Mouse (Mus musculus): ENCODE results near the gene Hsf5. TPM values are rescaled to one million over a fixed set of nuclear protein-coding genes. Genes with fewer than 3 reads are reported as not detected.

The Hsf5 gene
- polyA plus RNA-seq, 1 experiment from 2014 or later: 0.31 TPM

DNA sequence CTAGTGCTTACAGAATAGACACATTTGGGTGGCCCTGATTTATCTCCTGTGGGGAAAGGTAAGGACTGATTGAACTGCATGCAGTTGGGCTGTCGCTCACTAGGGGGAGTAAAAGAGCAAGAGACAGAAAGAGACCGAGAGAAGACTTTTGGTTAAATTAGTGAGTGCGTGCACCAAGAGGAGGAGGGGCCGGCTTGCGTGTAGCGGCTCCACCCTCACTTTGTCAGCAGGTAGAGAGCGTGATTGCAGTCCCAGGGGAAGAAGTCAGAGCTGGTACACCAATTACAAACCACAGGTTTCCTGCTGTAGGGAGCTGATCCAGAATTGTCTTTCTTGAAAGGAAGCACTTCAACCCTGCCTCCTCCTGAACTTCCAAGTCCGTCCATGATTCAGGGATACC lies 45.4 kb downstream of the Hsf5 start, which contains the start of gene Rnf43:
Gene Rnf43 (plus strand): TSS at position 316 of the 400 bp plus-strand sequence.
- WGBS: under 1% methylated on average over 8 of the region's 8 CpGs
- H3K27ac ChIP-seq (ENCODE audit: low read depth, low read length): no peak within 1 kb of the TSS
- peak; percentile 98 for DNase-seq (ENCODE audit: low spot score, missing footprints)
- peaks cover 3% of the 10 kb centered on the region; the same call in 1 of the 2 replicates for H3K27me3 ChIP-seq (ENCODE audit: control insufficient read depth, insufficient read depth, low read length)
- H3K4me3 ChIP-seq (ENCODE audit: low read depth, low read length): peak within 1 kb of the TSS; percentile 29
- H3K9me3 ChIP-seq (ENCODE audit: control insufficient read depth, low read length): no peaks in the 10 kb centered on the region
- peak within 1 kb of the TSS; percentile 48 for H3K4me2 ChIP-seq
- peak; percentile 54; the same call in 1 of the 2 replicates for ATAC-seq (ENCODE audit: low FRiP score)
- no peaks in the 10 kb centered on the region; the same call in 1 of the 2 replicates for H3K4me1 ChIP-seq (ENCODE audit: control insufficient read depth, insufficient read depth, low read length)
- no peaks in the 10 kb centered on the region for H3K36me3 ChIP-seq (ENCODE audit: control insufficient read depth, insufficient read depth, low read length)
- peak within 1 kb of the TSS; percentile 18; the same call in 1 of the 2 replicates for H3K9ac ChIP-seq (ENCODE audit: low read length)

DNA sequence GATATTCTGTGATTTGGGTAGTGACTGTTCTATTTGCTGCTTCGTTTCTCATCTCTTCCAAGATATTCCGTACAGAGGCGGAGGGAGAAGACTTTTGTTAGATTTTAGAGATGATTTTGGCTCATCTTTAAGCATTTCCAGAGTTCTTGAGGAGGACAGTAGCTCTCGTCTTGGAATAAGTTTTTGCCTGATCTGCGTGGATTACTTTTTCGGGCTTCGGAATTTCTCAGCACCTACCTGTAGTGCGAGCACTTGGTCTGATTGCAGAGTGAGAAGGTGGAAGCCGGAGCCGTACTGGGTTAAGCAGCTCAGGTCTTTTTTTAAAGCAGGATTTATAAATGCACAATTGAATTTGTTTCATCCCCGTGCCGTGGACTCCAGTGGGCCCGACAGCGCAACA lies 45.9 kb downstream of the Hsf5 start:
- H3K36me3 ChIP-seq (ENCODE audit: control insufficient read depth, insufficient read depth, low read length): no peaks in the 10 kb centered on the region
- DNase-seq (ENCODE audit: low spot score, missing footprints) (peak; percentile 88), ATAC-seq (ENCODE audit: low FRiP score) (no peak)
- H3K4me3 ChIP-seq (ENCODE audit: low read depth, low read length): peak overlapping the region; percentile 29
- no peak overlapping the region for H3K27ac ChIP-seq (ENCODE audit: low read depth, low read length)
- H3K9ac ChIP-seq (ENCODE audit: low read length): peak overlapping the region; percentile 18; the same call in 1 of the 2 replicates
- H3K9me3 ChIP-seq (ENCODE audit: control insufficient read depth, low read length): no peaks in the 10 kb centered on the region
- peak overlapping the region; percentile 48 for H3K4me2 ChIP-seq
- no peaks in the 10 kb centered on the region; the same call in 1 of the 2 replicates for H3K4me1 ChIP-seq (ENCODE audit: control insufficient read depth, insufficient read depth, low read length)
- H3K27me3 ChIP-seq (ENCODE audit: control insufficient read depth, insufficient read depth, low read length): peaks cover 3% of the 10 kb centered on the region; the same call in 1 of the 2 replicates
- 15% methylated on average over 14 of the region's 14 CpGs for WGBS

DNA sequence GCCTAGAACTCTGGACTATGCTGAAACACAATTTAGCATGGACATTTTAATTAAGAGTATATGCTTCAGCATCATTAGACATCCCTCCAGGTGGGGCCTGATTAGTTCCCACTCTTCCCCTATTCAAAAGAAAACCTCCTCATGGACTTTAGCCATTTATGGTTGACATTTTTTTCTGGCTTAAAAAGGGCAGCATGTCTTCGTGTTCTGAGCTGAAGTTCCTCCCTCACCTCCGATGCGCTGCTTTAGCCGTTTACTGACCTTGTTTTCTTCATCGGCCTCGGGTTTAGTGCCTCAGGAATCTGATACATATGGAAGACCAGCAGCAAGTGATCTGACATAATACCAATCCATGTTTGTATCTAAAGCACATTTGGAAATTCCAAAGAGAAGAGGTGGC lies 47.0 kb downstream of the Hsf5 start:
- ATAC-seq (ENCODE audit: low FRiP score): no peak
- Histone ChIP-seq H3K27me3 (ENCODE audit: control insufficient read depth, insufficient read depth, low read length) (peaks cover 3% of the 10 kb centered on the region; the same call in 1 of the 2 replicates), H3K4me1 (ENCODE audit: control insufficient read depth, insufficient read depth, low read length) (no peaks in the 10 kb centered on the region; the same call in 1 of the 2 replicates), H3K9ac (ENCODE audit: low read length) (no peak overlapping the region), H3K4me3 (ENCODE audit: low read depth, low read length) (no peak overlapping the region), H3K36me3 (ENCODE audit: control insufficient read depth, insufficient read depth, low read length) (no peaks in the 10 kb centered on the region), H3K9me3 (ENCODE audit: control insufficient read depth, low read length) (no peaks in the 10 kb centered on the region), H3K4me2 (no peak overlapping the region), H3K27ac (ENCODE audit: low read depth, low read length) (no peak overlapping the region)
- DNase-seq (ENCODE audit: low spot score, missing footprints): no peak
- WGBS: 82% methylated on average over 6 of the region's 6 CpGs

- Histone ChIP-seq H3K27me3 (ENCODE audit: control insufficient read depth, insufficient read depth, low read length) (peaks cover 3% of the 10 kb centered on the region; the same call in 1 of the 2 replicates), H3K9me3 (ENCODE audit: control insufficient read depth, low read length) (no peaks in the 10 kb centered on the region), H3K36me3 (ENCODE audit: control insufficient read depth, insufficient read depth, low read length) (no peaks in the 10 kb centered on the region), H3K4me1 (ENCODE audit: control insufficient read depth, insufficient read depth, low read length) (no peaks in the 10 kb centered on the region; the same call in 1 of the 2 replicates), H3K4me2 (no peak overlapping the region), H3K9ac (ENCODE audit: low read length) (no peak overlapping the region), H3K27ac (ENCODE audit: low read depth, low read length) (no peak overlapping the region), H3K4me3 (ENCODE audit: low read depth, low read length) (no peak overlapping the region)
- DNase-seq (ENCODE audit: low spot score, missing footprints) (no peak), ATAC-seq (ENCODE audit: low FRiP score) (no peak)
- WGBS: 82% methylated on average over 12 of the region's 12 CpGs
Measured at GRCm38 (mm10) chr11:87664521-87664920, 47.6 kb downstream of the Hsf5 start.

GRCm38 (mm10) chr11:87665224-87665623 lies 48.3 kb downstream of the Hsf5 start:
- H3K4me2 ChIP-seq: no peak overlapping the region
- no peak for DNase-seq (ENCODE audit: low spot score, missing footprints)
- no peak overlapping the region for H3K9ac ChIP-seq (ENCODE audit: low read length)
- no peaks in the 10 kb centered on the region for H3K36me3 ChIP-seq (ENCODE audit: control insufficient read depth, insufficient read depth, low read length)
- 68% methylated on average over 6 of the region's 6 CpGs for WGBS
- no peaks in the 10 kb centered on the region; the same call in 1 of the 2 replicates for H3K4me1 ChIP-seq (ENCODE audit: control insufficient read depth, insufficient read depth, low read length)
- no peak overlapping the region for H3K27ac ChIP-seq (ENCODE audit: low read depth, low read length)
- H3K9me3 ChIP-seq (ENCODE audit: control insufficient read depth, low read length): no peaks in the 10 kb centered on the region
- no peak for ATAC-seq (ENCODE audit: low FRiP score)
- H3K4me3 ChIP-seq (ENCODE audit: low read depth, low read length): no peak overlapping the region
- peaks cover 3% of the 10 kb centered on the region; the same call in 1 of the 2 replicates for H3K27me3 ChIP-seq (ENCODE audit: control insufficient read depth, insufficient read depth, low read length)

DNA sequence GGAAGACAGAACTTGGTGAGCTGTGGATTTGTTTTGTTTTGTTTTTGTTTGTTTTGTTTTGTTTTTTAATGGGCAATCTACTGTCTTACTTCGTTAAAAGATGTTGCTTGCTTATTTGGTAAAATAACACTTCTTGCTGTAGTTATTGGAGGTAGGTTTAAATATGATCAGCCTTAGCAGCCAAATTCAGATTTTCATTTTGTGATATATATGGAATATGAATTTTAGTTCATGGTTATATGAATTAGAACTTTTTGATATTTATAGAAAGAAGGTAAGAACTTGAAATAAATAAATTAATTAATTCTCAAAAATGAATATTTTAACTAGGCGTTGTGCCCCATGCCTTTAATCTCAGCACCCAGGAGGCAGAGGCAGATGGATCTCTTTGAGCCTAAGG lies 48.7 kb downstream of the Hsf5 start:
- Histone ChIP-seq H3K36me3 (ENCODE audit: control insufficient read depth, insufficient read depth, low read length) (no peaks in the 10 kb centered on the region), H3K4me1 (ENCODE audit: control insufficient read depth, insufficient read depth, low read length) (no peaks in the 10 kb centered on the region; the same call in 1 of the 2 replicates), H3K27me3 (ENCODE audit: control insufficient read depth, insufficient read depth, low read length) (peaks cover 3% of the 10 kb centered on the region; the same call in 1 of the 2 replicates), H3K4me2 (no peak overlapping the region), H3K27ac (ENCODE audit: low read depth, low read length) (no peak overlapping the region), H3K9ac (ENCODE audit: low read length) (no peak overlapping the region), H3K4me3 (ENCODE audit: low read depth, low read length) (no peak overlapping the region), H3K9me3 (ENCODE audit: control insufficient read depth, low read length) (no peaks in the 10 kb centered on the region)
- ATAC-seq (ENCODE audit: low FRiP score) (no peak), DNase-seq (ENCODE audit: low spot score, missing footprints) (no peak)
- WGBS: 85% methylated on average over 2 of the region's 2 CpGs

GRCm38 (mm10) chr11:87666256-87667035 lies 49.5 kb downstream of the Hsf5 start:
- no peak overlapping the region for H3K27ac ChIP-seq (ENCODE audit: low read depth, low read length)
- H3K4me1 ChIP-seq (ENCODE audit: control insufficient read depth, insufficient read depth, low read length): no peaks in the 10 kb centered on the region; the same call in 1 of the 2 replicates
- H3K9me3 ChIP-seq (ENCODE audit: control insufficient read depth, low read length): no peaks in the 10 kb centered on the region
- no peaks in the 10 kb centered on the region for H3K36me3 ChIP-seq (ENCODE audit: control insufficient read depth, insufficient read depth, low read length)
- peaks cover 3% of the 10 kb centered on the region; the same call in 1 of the 2 replicates for H3K27me3 ChIP-seq (ENCODE audit: control insufficient read depth, insufficient read depth, low read length)
- ATAC-seq (ENCODE audit: low FRiP score) (no peak), DNase-seq (ENCODE audit: low spot score, missing footprints) (no peak)
- no peak overlapping the region for H3K9ac ChIP-seq (ENCODE audit: low read length)
- WGBS: 89% methylated on average over 12 of the region's 12 CpGs
- H3K4me3 ChIP-seq (ENCODE audit: low read depth, low read length): no peak overlapping the region
- H3K4me2 ChIP-seq: no peak overlapping the region

DNA sequence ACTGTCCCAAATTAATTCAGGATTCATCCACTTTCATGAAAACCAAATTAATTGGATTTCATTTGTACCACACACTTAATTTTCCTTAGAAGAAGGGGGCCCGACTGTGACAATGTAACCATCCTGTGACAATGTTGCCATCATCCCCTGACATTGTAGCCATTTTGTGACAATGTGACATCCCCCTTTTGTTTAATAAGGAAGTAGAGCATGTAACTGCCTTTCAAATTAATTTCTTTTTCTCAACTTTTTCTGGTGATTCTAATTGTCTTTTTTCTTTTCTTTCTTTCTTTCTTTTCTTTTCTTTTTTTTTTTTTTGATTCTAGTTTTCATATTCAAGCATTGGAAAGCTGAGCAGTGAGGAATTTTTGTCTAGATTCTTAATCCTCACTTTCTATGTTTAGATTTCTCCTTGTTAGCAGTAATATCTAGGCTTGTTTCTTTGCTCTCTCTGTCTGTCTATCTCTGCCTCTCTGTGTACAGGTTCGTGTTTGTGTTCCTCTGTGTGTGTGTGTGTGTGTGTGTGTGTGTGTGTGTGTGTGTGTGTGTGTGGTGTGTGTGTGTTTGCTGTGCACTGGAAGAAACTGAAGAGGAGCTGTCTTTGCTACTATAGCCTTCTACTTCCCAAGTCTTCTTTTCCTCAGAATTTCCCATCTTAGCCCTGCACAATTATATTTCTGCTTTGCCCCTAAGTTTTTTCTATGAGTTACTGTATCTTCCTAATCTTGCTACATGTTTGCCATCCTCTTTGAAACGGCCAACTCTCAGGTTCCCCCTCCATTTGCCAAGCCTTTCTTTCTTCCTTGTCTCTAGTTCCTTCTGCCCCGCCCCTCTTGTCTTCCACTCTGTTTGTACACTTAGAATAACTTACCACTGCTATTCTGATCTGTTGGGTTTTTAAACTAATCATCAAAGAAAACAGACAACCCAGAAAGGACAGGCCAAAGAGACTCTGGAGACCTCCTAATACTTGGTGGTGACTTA lies 50.4 kb downstream of the Hsf5 start:
- DNase-seq (ENCODE audit: low spot score, missing footprints): no peak
- no peaks in the 10 kb centered on the region; the same call in 1 of the 2 replicates for H3K4me1 ChIP-seq (ENCODE audit: control insufficient read depth, insufficient read depth, low read length)
- H3K9me3 ChIP-seq (ENCODE audit: control insufficient read depth, low read length): no peaks in the 10 kb centered on the region
- no peak overlapping the region for H3K4me2 ChIP-seq
- no peaks in the 10 kb centered on the region for H3K36me3 ChIP-seq (ENCODE audit: control insufficient read depth, insufficient read depth, low read length)
- H3K9ac ChIP-seq (ENCODE audit: low read length): no peak overlapping the region
- WGBS: 80% methylated on average over 4 of the region's 4 CpGs
- H3K27ac ChIP-seq (ENCODE audit: low read depth, low read length): no peak overlapping the region
- H3K27me3 ChIP-seq (ENCODE audit: control insufficient read depth, insufficient read depth, low read length): peaks cover 3% of the 10 kb centered on the region; the same call in 1 of the 2 replicates
- no peak overlapping the region for H3K4me3 ChIP-seq (ENCODE audit: low read depth, low read length)
- no peak for ATAC-seq (ENCODE audit: low FRiP score)
